Comparison of ENCODE assay signal across 10 mouse cellular contexts in genomic region chrY:90738431-90738680, GRCm38 (mm10). TPM values are rescaled to one million over a fixed set of nuclear protein-coding genes. Genes with fewer than 3 reads are reported as not detected.
"Had no signal": no experiment of that assay in that cellular context is flagged by ENCODE, and none has a peak within 500 bp of the region (broad histone marks: within the 10 kb centered on the region; RNA-seq: fewer than 3 reads in every experiment).

No protein-coding gene starts in this region.

- H3K9ac ChIP-seq: kidney, embryonic 15.5 days; liver, embryonic 13.5 days; liver, postnatal 0 days; lung, embryonic 15.5 days; midbrain, embryonic 13.5 days had no signal

- H3K4me3 ChIP-seq: kidney, embryonic 15.5 days; left cerebral cortex, adult 2 months; limb, embryonic 10.5 days; liver, embryonic 13.5 days; lung, embryonic 15.5 days; midbrain, embryonic 13.5 days had no signal

- H3K27ac ChIP-seq: kidney, embryonic 15.5 days; left cerebral cortex, adult 2 months; limb, embryonic 10.5 days; liver, embryonic 13.5 days; lung, embryonic 15.5 days; midbrain, embryonic 13.5 days had no signal

- H3K27me3 ChIP-seq: kidney, embryonic 15.5 days; liver, embryonic 13.5 days; lung, embryonic 15.5 days; midbrain, embryonic 13.5 days had no signal

- H3K4me1 ChIP-seq: kidney, embryonic 15.5 days; limb, embryonic 10.5 days; liver, embryonic 13.5 days; lung, embryonic 15.5 days; midbrain, embryonic 13.5 days had no signal

RNA-seq across cellular contexts. Expression of gene Gm21860, which starts 16.3 kb away (rescaled TPM):
- total RNA-seq: layer of hippocampus, postnatal 25 days; left cerebral cortex, adult 2 months; left cerebral cortex, postnatal 14 days; midbrain, postnatal 0 days had no signal

RNA-seq across cellular contexts. Expression of gene Gm47283, which starts 46.2 kb away (rescaled TPM):
- total RNA-seq: layer of hippocampus, postnatal 25 days; left cerebral cortex, adult 2 months; left cerebral cortex, postnatal 14 days; midbrain, postnatal 0 days had no signal
